Mouse (Mus musculus) E14TG2a.4 (cell line): ENCODE data around the gene Zbtb9.

Experiments used
- CTCF ChIP-seq: conservative IDR thresholded peaks from 2 replicates; pipeline ENCODE4 v1.5.1; 2014; ENCODE audit warnings: low read length
- NANOG ChIP-seq: IDR thresholded peaks from 2 replicates; pipeline ENCODE4 v1.6.1; 2014; ENCODE audit warnings: borderline replicate concordance, low read length, mixed read lengths

DNA sequence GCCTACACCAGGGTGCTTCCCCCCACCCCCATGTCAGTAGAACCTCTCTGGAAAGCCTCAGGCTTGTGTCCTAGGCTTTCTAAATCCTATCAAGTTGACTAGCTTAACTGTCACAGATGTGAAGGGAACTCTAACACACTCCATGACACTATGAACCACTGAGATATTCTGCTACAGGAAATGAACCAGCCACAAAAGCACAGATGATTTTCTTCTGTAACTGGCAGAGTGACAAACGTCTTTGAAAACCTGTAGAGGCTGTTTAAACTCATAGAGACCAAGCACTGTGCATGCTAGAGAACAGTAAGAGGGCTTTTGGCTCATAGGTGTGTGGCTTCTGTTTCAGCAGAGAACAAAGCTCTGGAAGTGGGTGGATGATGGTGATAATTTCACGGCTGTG lies 8.1 kb downstream of the Zbtb9 start:
- TF ChIP-seq CTCF (no peak), NANOG (no peak)
